Mouse (Mus musculus) lung, adult 2 months (tissue): ENCODE data around the gene Btbd2.

Experiments
- CTCF ChIP-seq: fragments of 200-500 bp; IDR thresholded peaks from 2 replicates; pipeline ENCODE4 v1.5.1; 2011; ENCODE audit warnings: mild to moderate bottlenecking, low read length, control low read depth; ENCODE audit not compliant: insufficient read depth
- POLR2A ChIP-seq: fragments of 200-500 bp; IDR thresholded peaks from 2 replicates; pipeline ENCODE4 v1.6.1; 2011; ENCODE audit warnings: low read depth, mild to moderate bottlenecking, control low read depth, low read length, borderline replicate concordance; ENCODE audit errors: extremely low read depth

GRCm38 (mm10) chr10:80703643-80704042 lies 46.8 kb upstream of the Btbd2 start:
- no peak for TF ChIP-seq POLR2A
- TF ChIP-seq CTCF: no peak
